10 mouse cellular contexts compared by ENCODE assay signal in genomic region chr7:137321961-137322784, GRCm38 (mm10). TPM values are rescaled to one million over a fixed set of nuclear protein-coding genes. Genes with fewer than 3 reads are reported as not detected.
A peak's percentile ranks its signal among the peaks of the same experiment; 100 is the strongest.
DNase-seq lines count a peak whose midpoint lies in the region; ATAC-seq lines count a peak whose summit lies in the region.
"Had no signal": no experiment of that assay in that cellular context is flagged by ENCODE, and none has a peak within 500 bp of the region (broad histone marks: within the 10 kb centered on the region; RNA-seq: fewer than 3 reads in every experiment).

No protein-coding gene starts in this region.

- 0 out of 2 replicates have a peak, but pooled peaks have one; percentile 10 for ATAC-seq in kidney, embryonic 14.5 days (ENCODE audit: low FRiP score, low TSS enrichment)
- ATAC-seq in embryonic facial prominence, embryonic 15.5 days (ENCODE audit: insufficient number of reproducible peaks, low FRiP score, low TSS enrichment, low read depth) = no peak
- ATAC-seq in intestine, embryonic 16.5 days = 0 out of 2 replicates have a peak, but pooled peaks have one; percentile 18
- no peak; the same call in 1 of the 2 replicates for ATAC-seq in neural tube, embryonic 12.5 days (ENCODE audit: low FRiP score, low read depth)
- no peak for ATAC-seq in megakaryocyte-erythroid progenitor cell, adult 5-6 weeks (replicated peaks; ENCODE audit: low FRiP score, low TSS enrichment, poor library complexity, severe bottlenecking)
- ATAC-seq: inflammation-experienced regulatory T-cells, adult 6 months had no signal

- no peaks in the 10 kb centered on the region for H3K9me3 ChIP-seq in kidney, embryonic 14.5 days (ENCODE audit: control insufficient read depth, low read length)
- no peaks in the 10 kb centered on the region for H3K9me3 ChIP-seq in embryonic facial prominence, embryonic 15.5 days (replicated peaks)
- H3K9me3 ChIP-seq in intestine, embryonic 16.5 days (ENCODE audit: control insufficient read depth, low read length) = 0 out of 2 replicates have a peak, but pooled peaks cover 5% of the 10 kb centered on the region
- no peaks in the 10 kb centered on the region for H3K9me3 ChIP-seq in neural tube, embryonic 12.5 days

- intact Hi-C loops in left cerebral cortex, postnatal 36 days (cut with DNase I) = loop anchor here (2.0 to 10.0 kb wide), 4 partner anchors 143 to 1485 kb away; no protein-coding TSS in a partner anchor

- DNase-seq in kidney, adult 11 months = no peak
- no peak for DNase-seq in left cerebral cortex, postnatal 36 days (ENCODE audit: low spot score in 2 of 2)
- no peak for DNase-seq in cerebellum, postnatal 4 days (ENCODE audit: low spot score in 2 of 2)
- DNase-seq: cerebellum, adult 9-11 months had no signal

- H3K36me3 ChIP-seq in kidney, embryonic 14.5 days (ENCODE audit: control insufficient read depth, insufficient read depth, low read length) = no peaks in the 10 kb centered on the region
- no peaks in the 10 kb centered on the region for H3K36me3 ChIP-seq in embryonic facial prominence, embryonic 15.5 days
- H3K36me3 ChIP-seq in intestine, embryonic 16.5 days (ENCODE audit: control insufficient read depth, insufficient read depth, low read length) = no peaks in the 10 kb centered on the region
- H3K36me3 ChIP-seq in neural tube, embryonic 12.5 days = no peaks in the 10 kb centered on the region

- H3K4me1 ChIP-seq in kidney, embryonic 14.5 days (ENCODE audit: control insufficient read depth, insufficient read depth, low read length) = peaks cover 16% of the 10 kb centered on the region
- peaks cover 57% of the 10 kb centered on the region for H3K4me1 ChIP-seq in embryonic facial prominence, embryonic 15.5 days
- H3K4me1 ChIP-seq in intestine, embryonic 16.5 days (ENCODE audit: control insufficient read depth, insufficient read depth, low read length) = peaks cover 15% of the 10 kb centered on the region
- H3K4me1 ChIP-seq in neural tube, embryonic 12.5 days = peaks cover 51% of the 10 kb centered on the region

- peak overlapping the region; percentile 74 for H3K4me2 ChIP-seq in kidney, embryonic 14.5 days (replicated peaks; ENCODE audit: low read depth, low read length)
- H3K4me2 ChIP-seq in embryonic facial prominence, embryonic 15.5 days (replicated peaks) = peak overlapping the region; percentile 73
- H3K4me2 ChIP-seq in intestine, embryonic 16.5 days (ENCODE audit: low read depth, low read length) = peak overlapping the region; percentile 66
- H3K4me2 ChIP-seq in neural tube, embryonic 12.5 days (replicated peaks) = peak overlapping the region; percentile 64

- H3K4me3 ChIP-seq in kidney, embryonic 14.5 days (ENCODE audit: low read length) = peak overlapping the region; percentile 43
- H3K4me3 ChIP-seq in embryonic facial prominence, embryonic 15.5 days (replicated peaks) = peak overlapping the region; percentile 47
- H3K4me3 ChIP-seq in intestine, embryonic 16.5 days (ENCODE audit: low read length) = peak overlapping the region; percentile 46
- peak overlapping the region; percentile 51 for H3K4me3 ChIP-seq in neural tube, embryonic 12.5 days

- H3K27ac ChIP-seq in kidney, embryonic 14.5 days (ENCODE audit: low read depth, low read length) = no peak overlapping the region
- H3K27ac ChIP-seq in embryonic facial prominence, embryonic 15.5 days (replicated peaks) = no peak overlapping the region
- no peak overlapping the region for H3K27ac ChIP-seq in intestine, embryonic 16.5 days (ENCODE audit: low read length)
- no peak overlapping the region for H3K27ac ChIP-seq in neural tube, embryonic 12.5 days

- H3K27me3 ChIP-seq in kidney, embryonic 14.5 days (ENCODE audit: control insufficient read depth, insufficient read depth, low read length) = peaks cover 75% of the 10 kb centered on the region
- H3K27me3 ChIP-seq in embryonic facial prominence, embryonic 15.5 days = peaks cover 93% of the 10 kb centered on the region
- H3K27me3 ChIP-seq in intestine, embryonic 16.5 days (replicated peaks; ENCODE audit: control insufficient read depth, insufficient read depth, low read length) = peaks cover 80% of the 10 kb centered on the region
- H3K27me3 ChIP-seq in neural tube, embryonic 12.5 days (replicated peaks) = peaks cover 74% of the 10 kb centered on the region

- under 1% methylated on average over 71 of the region's 72 CpGs for WGBS in kidney, embryonic 14.5 days
- under 1% methylated on average over 72 of the region's 72 CpGs for WGBS in embryonic facial prominence, embryonic 15.5 days
- WGBS in intestine, embryonic 16.5 days = 1% methylated on average over 70 of the region's 72 CpGs
- under 1% methylated on average over 72 of the region's 72 CpGs for WGBS in neural tube, embryonic 12.5 days

- peak overlapping the region; percentile 44; the same call in 1 of the 2 replicates for H3K9ac ChIP-seq in kidney, embryonic 14.5 days (ENCODE audit: low read depth, low read length)
- 0 out of 2 replicates have a peak overlapping the region, but pooled peaks have one; percentile 4 for H3K9ac ChIP-seq in embryonic facial prominence, embryonic 15.5 days
- peak overlapping the region; percentile 50 for H3K9ac ChIP-seq in intestine, embryonic 16.5 days (ENCODE audit: low read depth, low read length)
- peak overlapping the region; percentile 55 for H3K9ac ChIP-seq in neural tube, embryonic 12.5 days

RNA-seq across cellular contexts. Expression of gene Ebf3, which starts 7.9 kb away (rescaled TPM):
- 1.8 and 2.3 TPM in 2 replicates for polyA plus RNA-seq in kidney, embryonic 14.5 days (2014; fragmentation: Nextera tagmentation; extraction: Ambion mirVana)
- 6.4 and 6.7 TPM in 2 replicates for polyA plus RNA-seq in embryonic facial prominence, embryonic 15.5 days (2015; fragmentation: Nextera tagmentation; extraction: Ambion mirVana)
- 0.22 and 0.43 TPM in 2 replicates for polyA plus RNA-seq in intestine, embryonic 16.5 days (2015; fragmentation: Nextera tagmentation; extraction: Ambion mirVana)
- polyA plus RNA-seq in neural tube, embryonic 12.5 days (2016; fragmentation: Nextera tagmentation; extraction: Ambion mirVana) = 19.1 and 20.0 TPM in 2 replicates
- total RNA-seq in left cerebral cortex, postnatal 36 days (2021) = under 1 TPM; 0.32 to 0.72 TPM
- total RNA-seq in megakaryocyte-erythroid progenitor cell, adult 5-6 weeks (2014; fragmentation: Nextera tagmentation) = not detected in 2 replicates
- total RNA-seq in megakaryocyte-erythroid progenitor cell, adult 5-6 weeks (2017) = not detected in 2 replicates
- polyA plus RNA-seq: inflammation-experienced regulatory T-cells, adult 6 months had no signal

Comparison
In these comparisons a context has a peak if more than half of its experiments do, and no peak if none do; other contexts are left out.
1. ATAC-seq: peak in kidney, embryonic 14.5 days (single experiment) and intestine, embryonic 16.5 days (single experiment); none in embryonic facial prominence, embryonic 15.5 days (single experiment), neural tube, embryonic 12.5 days (single experiment) and megakaryocyte-erythroid progenitor cell, adult 5-6 weeks (single experiment).
2. H3K9ac ChIP-seq: peak in every context shown above with its lines; median percentile 55 in neural tube, embryonic 12.5 days; 50 in intestine, embryonic 16.5 days; 44 in kidney, embryonic 14.5 days; 4 in embryonic facial prominence, embryonic 15.5 days.
3. Peak in every context shown above with its lines, with median percentiles within 50 percentile points of each other: H3K4me2 ChIP-seq and H3K4me3 ChIP-seq.